11 mouse cellular contexts compared by ENCODE assay signal in the genomic region with DNA sequence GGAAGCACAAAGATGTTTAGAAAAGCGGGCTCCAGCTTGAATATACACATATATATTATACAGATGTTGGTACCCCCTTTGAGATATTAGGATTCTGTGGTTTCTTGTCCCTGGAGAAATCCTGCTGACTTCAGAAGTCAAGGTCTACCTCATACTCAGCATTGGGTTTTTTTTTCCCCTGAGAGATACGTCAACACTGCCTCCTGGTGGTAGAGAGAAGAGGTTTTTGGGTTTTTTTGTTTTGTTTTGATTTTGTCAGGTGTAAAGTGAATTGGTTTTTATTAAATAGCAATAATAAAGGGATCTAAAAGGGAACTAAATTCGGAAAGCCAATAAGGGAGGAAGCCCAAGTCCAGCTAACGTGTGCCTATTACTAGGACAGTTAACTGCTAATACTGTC.
DNase-seq lines count a peak whose midpoint lies in the region; ATAC-seq and TF ChIP-seq lines count a peak whose summit lies in the region.
"Had no signal": no experiment of that assay in that cellular context is flagged by ENCODE, and none has a peak within 500 bp of the region (broad histone marks: within the 10 kb centered on the region; RNA-seq: fewer than 3 reads in every experiment).

No protein-coding gene starts in this region.

- H3K27me3 ChIP-seq in kidney, adult 2 months (replicated peaks; ENCODE audit: control insufficient read depth, insufficient read depth, low read length), result no peaks in the 10 kb centered on the region
- H3K27me3 ChIP-seq in kidney, embryonic 14.5 days (ENCODE audit: control insufficient read depth, insufficient read depth, low read length), result no peaks in the 10 kb centered on the region
- H3K27me3 ChIP-seq in midbrain, postnatal 0 days (ENCODE audit: insufficient read depth, low read length), result no peaks in the 10 kb centered on the region
- no peaks in the 10 kb centered on the region for H3K27me3 ChIP-seq in midbrain, embryonic 13.5 days
- H3K27me3 ChIP-seq: limb, embryonic 13.5 days had no signal

- H3K9ac ChIP-seq in kidney, embryonic 14.5 days (ENCODE audit: low read depth, low read length), result no peak overlapping the region
- no peak overlapping the region for H3K9ac ChIP-seq in midbrain, postnatal 0 days (replicated peaks; ENCODE audit: low read length, poor library complexity, severe bottlenecking)
- no peak overlapping the region for H3K9ac ChIP-seq in midbrain, embryonic 13.5 days (replicated peaks)
- H3K9ac ChIP-seq: limb, embryonic 13.5 days had no signal

- DNase-seq in adrenal gland, postnatal 10 days, result peak; percentile 7
- DNase-seq in adrenal gland, postnatal 4 days (ENCODE audit: low spot score in 2 of 2), result no peak
- peak; percentile 10 for DNase-seq in kidney, adult 2 months
- DNase-seq in midbrain, postnatal 0 days (ENCODE audit: low spot score), result no peak
- no peak for DNase-seq in thymus, postnatal 25 days
- DNase-seq: cerebellum, postnatal 36 days had no signal

- no peaks in the 10 kb centered on the region for H3K9me3 ChIP-seq in kidney, embryonic 14.5 days (ENCODE audit: control insufficient read depth, low read length)
- H3K9me3 ChIP-seq in midbrain, postnatal 0 days (ENCODE audit: low read length), result no peaks in the 10 kb centered on the region
- H3K9me3 ChIP-seq in midbrain, embryonic 13.5 days, result no peaks in the 10 kb centered on the region
- H3K9me3 ChIP-seq: limb, embryonic 13.5 days had no signal

- no peak overlapping the region for H3K4me3 ChIP-seq in kidney, adult 2 months (ENCODE audit: insufficient read depth, low read depth, low read length)
- no peak overlapping the region for H3K4me3 ChIP-seq in kidney, embryonic 14.5 days (ENCODE audit: low read length)
- no peak overlapping the region for H3K4me3 ChIP-seq in midbrain, postnatal 0 days (ENCODE audit: low read depth, low read length)
- no peak overlapping the region for H3K4me3 ChIP-seq in midbrain, embryonic 13.5 days (replicated peaks)
- H3K4me3 ChIP-seq: limb, embryonic 13.5 days had no signal

- TF ChIP-seq CTCF in kidney, adult 2 months (conservative IDR thresholded peaks at IDR 0.05; ENCODE audit: insufficient read depth, insufficient read length, low read depth, low read length), result no peak
- TF ChIP-seq CTCF in midbrain, postnatal 0 days (IDR thresholded peaks at IDR 0.05), result peak; percentile 63

- no peaks in the 10 kb centered on the region for H3K36me3 ChIP-seq in kidney, adult 2 months (ENCODE audit: control insufficient read depth, insufficient read depth, low read length)
- H3K36me3 ChIP-seq in kidney, embryonic 14.5 days (ENCODE audit: control insufficient read depth, insufficient read depth, low read length), result no peaks in the 10 kb centered on the region
- H3K36me3 ChIP-seq in midbrain, postnatal 0 days (ENCODE audit: insufficient read depth, low read length), result no peaks in the 10 kb centered on the region
- no peaks in the 10 kb centered on the region for H3K36me3 ChIP-seq in midbrain, embryonic 13.5 days
- H3K36me3 ChIP-seq: limb, embryonic 13.5 days had no signal

- no peak overlapping the region for H3K4me2 ChIP-seq in kidney, embryonic 14.5 days (replicated peaks; ENCODE audit: low read depth, low read length)
- H3K4me2 ChIP-seq in midbrain, postnatal 0 days (ENCODE audit: low read depth, low read length, poor library complexity, severe bottlenecking), result no peak overlapping the region
- H3K4me2 ChIP-seq in midbrain, embryonic 13.5 days (replicated peaks), result no peak overlapping the region
- H3K4me2 ChIP-seq: limb, embryonic 13.5 days had no signal

- TF ChIP-seq POLR2A in kidney, adult 2 months (IDR thresholded peaks at IDR 0.05; ENCODE audit: low read depth, low read length), result no peak

- H3K27ac ChIP-seq in kidney, adult 2 months (ENCODE audit: insufficient read depth, low read depth, low read length), result no peak overlapping the region
- no peak overlapping the region for H3K27ac ChIP-seq in kidney, embryonic 14.5 days (ENCODE audit: low read depth, low read length)
- no peak overlapping the region for H3K27ac ChIP-seq in midbrain, postnatal 0 days (ENCODE audit: low read depth, low read length)
- no peak overlapping the region for H3K27ac ChIP-seq in midbrain, embryonic 13.5 days
- H3K27ac ChIP-seq: limb, embryonic 13.5 days had no signal

- H3K4me1 ChIP-seq in kidney, adult 2 months (ENCODE audit: control insufficient read depth, insufficient read depth, low read length), result no peaks in the 10 kb centered on the region
- no peaks in the 10 kb centered on the region for H3K4me1 ChIP-seq in kidney, embryonic 14.5 days (ENCODE audit: control insufficient read depth, insufficient read depth, low read length)
- no peaks in the 10 kb centered on the region for H3K4me1 ChIP-seq in midbrain, postnatal 0 days (ENCODE audit: insufficient read depth, low read length)
- H3K4me1 ChIP-seq in midbrain, embryonic 13.5 days (replicated peaks), result 0 out of 2 replicates have a peak, but pooled peaks cover 3% of the 10 kb centered on the region

- 49% methylated on average over 4 of the region's 4 CpGs for WGBS in kidney, adult 2 months
- 41% methylated on average over 4 of the region's 4 CpGs for whole genome bisulfite sequencing in kidney, embryonic 14.5 days
- 47% methylated on average over 4 of the region's 4 CpGs for WGBS in midbrain, postnatal 0 days
- WGBS in midbrain, embryonic 13.5 days, result 38% methylated on average over 4 of the region's 4 CpGs

- ATAC-seq in kidney, embryonic 14.5 days (ENCODE audit: low FRiP score, low TSS enrichment), result no peak
- no peak for ATAC-seq in midbrain, postnatal 0 days (ENCODE audit: low FRiP score)
- ATAC-seq in midbrain, embryonic 13.5 days, result no peak
- ATAC-seq in megakaryocyte progenitor cell, adult 5-6 weeks (replicated peaks; ENCODE audit: poor library complexity), result no peak
- ATAC-seq: activated CD4-positive, CD25-positive, alpha-beta regulatory T cell, adult 4 months had no signal

Comparison
In these comparisons a context has a peak if more than half of its experiments do, and no peak if none do; other contexts are left out.
1. DNase-seq: peak in adrenal gland, postnatal 10 days (single experiment) and kidney, adult 2 months (single experiment); none in adrenal gland, postnatal 4 days (0 of 2), midbrain, postnatal 0 days (single experiment) and thymus, postnatal 25 days (single experiment).